Mouse (Mus musculus) liver, adult (tissue): Measurements from ENCODE around the gene 4930402F06Rik.

ENCODE experiments used
- GATA4 ChIP-seq: IDR thresholded peaks from 2 replicates; pipeline ENCODE4 v1.6.1; 2014; ENCODE audit warnings: mild to moderate bottlenecking, low read length; ENCODE audit not compliant: insufficient replicate concordance

4930402F06Rik gene

DNA sequence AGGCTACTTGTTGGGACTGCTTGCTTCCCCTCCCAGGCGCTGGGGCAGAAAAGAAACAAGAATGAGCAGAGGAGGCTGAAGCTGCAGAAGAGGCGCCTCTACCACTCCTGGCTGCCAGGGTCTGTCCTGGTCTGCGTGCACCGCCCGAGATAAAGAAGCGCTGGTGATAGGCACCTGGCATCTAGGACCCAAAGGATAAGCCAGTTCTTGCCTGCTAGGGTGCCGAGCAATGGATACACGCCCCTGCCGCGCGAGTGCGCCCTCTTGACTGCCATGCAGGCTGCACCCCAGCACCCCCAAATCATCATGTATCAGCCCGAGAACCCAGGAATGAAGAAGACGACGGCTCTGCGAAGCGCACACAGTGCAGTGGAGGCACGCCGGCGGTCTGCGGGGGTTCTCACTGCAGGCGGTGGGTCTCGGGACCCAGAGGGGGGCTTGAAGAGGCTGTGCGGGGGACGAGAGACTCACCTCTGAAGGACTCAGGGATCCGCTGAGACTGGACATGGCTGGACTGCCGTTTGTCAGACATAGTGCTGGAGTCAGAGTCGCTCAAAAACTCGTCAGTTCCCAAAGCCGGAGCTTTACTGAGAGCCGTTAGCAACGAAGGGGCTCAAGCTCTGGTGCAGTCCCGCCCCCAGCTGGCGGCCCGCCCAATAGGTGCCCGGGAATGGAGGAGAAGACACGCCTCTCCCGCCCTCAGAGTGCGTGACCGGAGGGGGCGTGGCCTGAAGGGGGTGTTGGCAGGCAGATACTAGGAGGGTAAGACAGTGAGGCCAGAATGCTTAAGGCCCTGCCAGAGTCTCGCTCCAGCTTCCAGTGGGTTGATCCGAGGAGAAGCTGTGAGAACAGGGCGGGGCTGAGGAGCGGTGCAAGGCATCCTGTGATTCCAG lies 60.3 kb downstream of the 4930402F06Rik start, which contains the start of gene Stom:
Gene Stom, minus strand, starts transcription at position 589 of the 893 bp plus-strand sequence.
- TF ChIP-seq GATA4 = peak; percentile 72; the same call in 1 of the 2 replicates

GRCm38 (mm10) chr2:35335620-35336019 lies 61.4 kb downstream of the 4930402F06Rik start:
- no peak for TF ChIP-seq GATA4

DNA sequence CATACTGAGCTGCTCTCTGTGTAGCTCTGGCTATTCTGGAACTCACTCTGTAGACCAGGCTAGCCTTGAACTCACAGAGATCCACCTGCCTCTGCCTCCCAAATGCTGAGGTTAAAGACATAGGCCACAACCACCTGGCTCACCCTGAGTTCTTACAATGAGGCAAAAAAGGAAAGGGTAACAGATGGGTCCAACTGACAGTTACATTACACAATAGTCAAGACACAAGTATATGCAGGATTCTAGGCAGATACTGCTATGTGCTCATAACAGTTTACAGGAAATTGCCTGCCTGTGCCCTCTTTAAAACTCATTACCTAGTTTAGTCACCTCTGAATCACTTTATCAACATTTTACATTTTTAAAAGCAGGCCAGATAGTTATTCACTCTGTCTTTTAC lies 63.3 kb downstream of the 4930402F06Rik start:
- TF ChIP-seq GATA4 = no peak

- TF ChIP-seq GATA4 = no peak
Measured at GRCm38 (mm10) chr2:35331205-35331604, 65.8 kb downstream of the 4930402F06Rik start.

- no peak for TF ChIP-seq GATA4
Measured at GRCm38 (mm10) chr2:35329061-35329460, 67.9 kb downstream of the 4930402F06Rik start.

GRCm38 (mm10) chr2:35328064-35328792 lies 68.7 kb downstream of the 4930402F06Rik start:
- TF ChIP-seq GATA4 = no peak

GRCm38 (mm10) chr2:35327583-35327982 lies 69.4 kb downstream of the 4930402F06Rik start:
- TF ChIP-seq GATA4 = no peak

DNA sequence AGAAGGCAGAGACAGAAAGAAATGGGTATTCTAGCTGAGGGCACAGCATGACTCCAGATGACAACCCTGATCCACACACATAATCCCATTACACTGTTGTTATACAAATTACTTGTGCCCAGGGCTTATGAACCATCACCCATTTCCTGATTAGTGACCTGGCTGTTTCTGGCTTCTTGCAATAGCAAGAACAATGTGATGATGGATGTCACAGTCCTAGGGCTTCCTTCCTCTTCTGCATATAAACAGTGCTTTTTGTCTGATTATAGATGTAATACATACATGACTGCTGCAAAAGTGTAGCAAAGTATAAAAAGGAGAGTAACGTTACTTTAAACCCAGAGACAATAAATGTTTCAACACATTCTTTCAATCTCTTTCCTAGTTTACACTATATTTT lies 70.0 kb downstream of the 4930402F06Rik start:
- no peak for TF ChIP-seq GATA4

- no peak for TF ChIP-seq GATA4
Measured at GRCm38 (mm10) chr2:35325930-35326329, 71.0 kb downstream of the 4930402F06Rik start.
